Mouse (Mus musculus): ENCODE measurements around the gene Pbx2. TPM values are rescaled to one million over a fixed set of nuclear protein-coding genes. Genes with fewer than 3 reads are reported as not detected.
A peak's percentile ranks its signal among the peaks of the same experiment; 100 is the strongest.

Gene Pbx2
- polyA plus RNA-seq, 1 experiment from 2014 or later, result 6.5 TPM

DNA sequence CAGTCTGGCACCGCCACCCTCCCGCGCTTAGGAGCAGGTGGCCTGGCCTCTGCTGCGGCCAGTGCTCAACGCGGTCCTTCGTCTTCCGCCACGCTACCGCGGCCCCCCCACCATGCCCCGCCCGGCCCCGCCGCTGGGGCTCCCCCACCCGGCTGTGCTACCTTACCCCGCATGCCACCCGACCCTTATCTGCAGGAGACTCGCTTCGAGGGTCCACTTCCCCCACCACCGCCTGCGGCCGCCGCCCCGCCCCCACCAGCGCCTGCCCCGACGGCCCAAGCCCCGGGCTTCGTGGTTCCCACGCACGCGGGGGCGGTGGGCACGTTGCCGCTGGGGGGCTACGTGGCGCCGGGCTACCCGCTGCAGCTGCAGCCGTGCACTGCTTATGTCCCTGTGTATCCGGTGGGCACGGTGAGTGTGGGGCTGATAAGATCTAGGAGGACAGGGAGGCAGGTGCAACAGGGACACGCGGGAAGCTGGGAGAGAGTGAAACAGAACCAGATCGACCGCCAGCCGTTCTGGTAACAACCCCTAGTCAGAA, 39.8 kb downstream of the Pbx2 start:
- 5% methylated on average over 45 of the region's 48 CpGs for WGBS

DNA sequence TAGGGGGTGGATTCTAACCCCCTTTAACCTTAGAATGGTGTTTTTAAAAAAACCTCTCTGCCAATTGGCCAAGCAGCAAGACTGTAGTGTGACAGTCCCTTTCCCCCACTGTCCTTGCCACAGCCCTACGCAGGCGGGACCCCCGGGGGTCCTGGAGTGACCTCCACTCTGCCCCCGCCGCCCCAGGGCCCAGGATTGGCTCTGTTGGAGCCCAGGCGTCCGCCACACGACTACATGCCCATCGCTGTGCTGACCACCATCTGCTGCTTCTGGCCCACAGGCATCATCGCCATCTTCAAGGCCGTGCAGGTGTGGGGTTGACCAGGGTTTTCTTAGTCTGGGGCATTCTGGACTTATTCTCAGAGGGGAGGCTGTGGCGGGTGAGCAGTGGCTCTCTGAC, 40.6 kb downstream of the Pbx2 start:
- H3K9me3 ChIP-seq (ENCODE audit: control insufficient read depth), result no peaks in the 10 kb centered on the region
- no peak for TF ChIP-seq CTCF (IDR thresholded peaks at IDR 0.05; ENCODE audit: low read depth)
- H3K9ac ChIP-seq (ENCODE audit: low read depth, low read length), result 0 out of 2 replicates have a peak overlapping the region, but pooled peaks have one; percentile 8
- no peak overlapping the region for H3K27ac ChIP-seq (ENCODE audit: low read depth, low read length)
- H3K4me1 ChIP-seq (replicated peaks; ENCODE audit: control insufficient read depth, insufficient read depth, low read length), result peaks cover 9% of the 10 kb centered on the region; the same call in 1 of the 2 replicates
- 16% methylated on average over 12 of the region's 12 CpGs for WGBS
- H3K27me3 ChIP-seq (replicated peaks; ENCODE audit: control insufficient read depth, insufficient read depth, low read length), result peaks cover 16% of the 10 kb centered on the region
- peak overlapping the region; percentile 31 for H3K4me3 ChIP-seq (ENCODE audit: low read depth, low read length)
- ATAC-seq, result no peak
- no peaks in the 10 kb centered on the region for H3K36me3 ChIP-seq (ENCODE audit: control insufficient read depth, insufficient read depth)
- peak overlapping the region; percentile 61 for H3K4me2 ChIP-seq (replicated peaks; ENCODE audit: low read depth)

More for the DNA sequence above, 39.8 kb downstream of the Pbx2 start:
- Histone ChIP-seq H3K9me3 (ENCODE audit: control insufficient read depth) (no peaks in the 10 kb centered on the region), H3K36me3 (ENCODE audit: control insufficient read depth, insufficient read depth) (no peaks in the 10 kb centered on the region), H3K27me3 (replicated peaks; ENCODE audit: control insufficient read depth, insufficient read depth, low read length) (peaks cover 16% of the 10 kb centered on the region), H3K27ac (ENCODE audit: low read depth, low read length) (no peak overlapping the region), H3K4me1 (replicated peaks; ENCODE audit: control insufficient read depth, insufficient read depth, low read length) (peaks cover 9% of the 10 kb centered on the region), H3K9ac (ENCODE audit: low read depth, low read length) (peak overlapping the region; percentile 34; the same call in 1 of the 2 replicates), H3K4me3 (ENCODE audit: low read depth, low read length) (peak overlapping the region; percentile 29), H3K4me2 (replicated peaks; ENCODE audit: low read depth) (peak overlapping the region; percentile 61)
- no peak for TF ChIP-seq CTCF (IDR thresholded peaks at IDR 0.05; ENCODE audit: low read depth)
- ATAC-seq, result no peak

DNA sequence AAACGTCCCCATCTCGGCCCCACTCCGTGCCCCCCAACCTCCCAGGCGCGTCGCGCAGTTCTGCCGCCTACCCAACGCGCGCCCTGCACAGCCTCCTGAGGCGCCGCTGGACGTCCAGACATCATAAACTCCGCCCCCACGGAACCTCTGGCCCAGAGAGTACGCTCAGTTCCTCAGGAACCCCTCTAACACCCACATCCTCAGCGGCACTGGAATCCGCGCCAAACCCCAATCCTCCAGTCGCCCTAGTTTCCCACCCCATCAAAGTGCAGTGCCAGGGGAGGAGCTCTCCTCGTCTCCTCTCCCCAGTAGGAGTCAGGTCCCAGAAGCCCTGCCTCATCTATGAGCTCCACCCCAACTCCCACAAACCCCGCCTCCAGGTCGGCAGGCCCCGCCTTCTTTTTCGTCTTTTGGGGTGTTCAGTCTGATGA, 41.2 kb downstream of the Pbx2 start:
- no peaks in the 10 kb centered on the region for H3K36me3 ChIP-seq (ENCODE audit: control insufficient read depth, insufficient read depth)
- ATAC-seq, result peak; percentile 22; the same call in 1 of the 2 replicates
- peaks cover 9% of the 10 kb centered on the region; the same call in 1 of the 2 replicates for H3K4me1 ChIP-seq (replicated peaks; ENCODE audit: control insufficient read depth, insufficient read depth, low read length)
- 2% methylated on average over 26 of the region's 26 CpGs for WGBS
- H3K4me2 ChIP-seq (replicated peaks; ENCODE audit: low read depth), result peak overlapping the region; percentile 61
- no peak for TF ChIP-seq CTCF (IDR thresholded peaks at IDR 0.05; ENCODE audit: low read depth)
- H3K27me3 ChIP-seq (replicated peaks; ENCODE audit: control insufficient read depth, insufficient read depth, low read length), result peaks cover 16% of the 10 kb centered on the region
- 0 out of 2 replicates have a peak overlapping the region, but pooled peaks have one; percentile 8 for H3K9ac ChIP-seq (ENCODE audit: low read depth, low read length)
- no peaks in the 10 kb centered on the region for H3K9me3 ChIP-seq (ENCODE audit: control insufficient read depth)
- peak overlapping the region; percentile 31 for H3K4me3 ChIP-seq (ENCODE audit: low read depth, low read length)
- H3K27ac ChIP-seq (ENCODE audit: low read depth, low read length), result no peak overlapping the region

DNA sequence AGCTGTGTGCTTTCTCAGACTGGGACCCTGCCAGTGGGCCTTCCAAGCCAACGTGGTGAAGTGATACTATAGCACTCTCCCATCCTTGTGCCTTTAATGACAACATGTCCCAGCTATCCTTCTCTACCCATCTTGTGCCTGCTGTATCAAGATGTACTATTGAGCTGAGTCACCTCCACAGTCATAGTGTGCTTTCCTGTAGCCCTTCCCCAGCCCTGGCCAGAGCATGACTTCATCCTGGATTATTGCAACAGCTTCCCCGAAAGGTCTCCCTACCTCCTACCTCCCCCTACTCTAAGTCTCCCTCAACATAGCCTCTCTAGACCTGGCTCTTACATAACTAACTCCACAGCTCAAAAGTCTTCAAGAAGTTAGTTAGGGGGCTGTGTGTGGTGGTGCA, 44.6 kb downstream of the Pbx2 start:
- Histone ChIP-seq H3K9me3 (ENCODE audit: control insufficient read depth) (no peaks in the 10 kb centered on the region), H3K27me3 (replicated peaks; ENCODE audit: control insufficient read depth, insufficient read depth, low read length) (peaks cover 10% of the 10 kb centered on the region), H3K4me1 (replicated peaks; ENCODE audit: control insufficient read depth, insufficient read depth, low read length) (peaks cover 6% of the 10 kb centered on the region; the same call in 1 of the 2 replicates), H3K36me3 (ENCODE audit: control insufficient read depth, insufficient read depth) (no peaks in the 10 kb centered on the region), H3K9ac (ENCODE audit: low read depth, low read length) (no peak overlapping the region), H3K4me3 (ENCODE audit: low read depth, low read length) (no peak overlapping the region), H3K4me2 (replicated peaks; ENCODE audit: low read depth) (no peak overlapping the region), H3K27ac (ENCODE audit: low read depth, low read length) (no peak overlapping the region)
- no peak for TF ChIP-seq CTCF (IDR thresholded peaks at IDR 0.05; ENCODE audit: low read depth)
- ATAC-seq, result no peak
- WGBS, result 61% methylated on average over 2 of the region's 2 CpGs

DNA sequence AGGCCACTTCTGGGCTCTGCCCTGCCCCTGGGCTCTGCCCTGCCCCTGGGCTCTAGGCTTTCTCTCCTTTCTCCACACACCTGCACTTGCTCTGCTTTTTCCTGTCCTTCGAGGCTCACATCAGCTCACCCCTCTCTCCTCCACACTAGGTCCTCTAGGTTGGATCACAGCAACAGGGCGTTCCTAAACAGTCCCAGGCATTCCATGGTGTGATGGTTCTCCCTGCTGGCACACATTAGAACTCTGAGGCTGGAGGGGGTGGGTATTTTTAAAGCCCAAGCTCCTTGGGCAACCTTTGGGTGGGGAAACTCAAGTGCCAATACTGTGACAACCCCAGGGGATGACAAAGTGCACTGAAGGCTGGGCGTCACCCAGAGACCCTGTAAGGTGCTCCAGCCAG, 46.4 kb downstream of the Pbx2 start:
- H3K36me3 ChIP-seq (ENCODE audit: control insufficient read depth, insufficient read depth), result no peaks in the 10 kb centered on the region

DNA sequence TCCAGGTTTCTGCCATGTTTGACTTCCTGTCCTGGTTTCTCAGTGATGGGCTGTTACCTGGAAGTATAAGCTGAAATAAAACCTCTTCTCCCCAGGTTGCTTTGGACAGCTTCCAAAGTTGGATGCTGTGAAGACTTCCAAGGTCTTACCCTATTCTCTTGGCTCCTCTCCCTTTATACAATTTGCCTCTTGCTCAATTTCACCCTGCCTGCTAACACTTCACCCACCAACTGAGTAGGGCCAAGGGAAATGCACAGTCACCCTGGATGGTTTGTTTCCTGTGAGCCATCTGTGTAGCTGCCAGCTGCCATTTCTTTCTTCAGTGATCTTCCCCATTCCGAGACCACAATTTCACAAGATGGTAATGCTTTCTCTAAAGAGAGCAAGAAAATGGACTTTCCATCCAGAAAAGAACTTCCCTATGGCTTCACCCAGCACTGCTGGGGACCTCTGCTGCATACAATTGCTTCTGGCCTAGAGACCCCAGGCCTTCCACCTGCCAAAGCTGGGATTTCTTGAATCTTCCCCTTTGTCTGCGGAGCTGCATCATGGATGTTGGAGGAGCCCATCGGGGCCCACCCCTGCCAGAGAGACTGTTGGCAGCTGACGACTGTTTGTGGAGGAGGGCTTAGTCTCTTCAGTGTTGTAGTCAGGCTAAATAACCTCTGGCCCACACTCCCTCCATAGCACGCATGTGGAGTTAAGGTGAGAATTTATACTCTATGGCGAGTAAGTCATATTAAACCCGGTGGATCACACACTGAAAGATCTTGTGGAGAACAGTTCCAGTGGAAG, 48.6 kb downstream of the Pbx2 start:
- Histone ChIP-seq H3K4me2 (replicated peaks; ENCODE audit: low read depth) (no peak overlapping the region), H3K27me3 (replicated peaks; ENCODE audit: control insufficient read depth, insufficient read depth, low read length) (no peaks in the 10 kb centered on the region; the same call in 1 of the 2 replicates), H3K9me3 (ENCODE audit: control insufficient read depth) (no peaks in the 10 kb centered on the region), H3K36me3 (ENCODE audit: control insufficient read depth, insufficient read depth) (no peaks in the 10 kb centered on the region), H3K27ac (ENCODE audit: low read depth, low read length) (no peak overlapping the region), H3K4me1 (replicated peaks; ENCODE audit: control insufficient read depth, insufficient read depth, low read length) (0 out of 2 replicates have a peak, but pooled peaks cover 2% of the 10 kb centered on the region), H3K9ac (ENCODE audit: low read depth, low read length) (no peak overlapping the region), H3K4me3 (ENCODE audit: low read depth, low read length) (no peak overlapping the region)
- no peak for TF ChIP-seq CTCF (IDR thresholded peaks at IDR 0.05; ENCODE audit: low read depth)
- no peak for ATAC-seq
- 82% methylated on average over 7 of the region's 7 CpGs for WGBS

More for the DNA sequence above, 46.4 kb downstream of the Pbx2 start:
- no peak for ATAC-seq
- H3K27me3 ChIP-seq (replicated peaks; ENCODE audit: control insufficient read depth, insufficient read depth, low read length), result no peaks in the 10 kb centered on the region; the same call in 1 of the 2 replicates
- TF ChIP-seq CTCF (IDR thresholded peaks at IDR 0.05; ENCODE audit: low read depth), result no peak
- no peak overlapping the region for H3K4me2 ChIP-seq (replicated peaks; ENCODE audit: low read depth)
- no peaks in the 10 kb centered on the region for H3K9me3 ChIP-seq (ENCODE audit: control insufficient read depth)
- no peak overlapping the region for H3K9ac ChIP-seq (ENCODE audit: low read depth, low read length)
- WGBS, result 60% methylated on average over 3 of the region's 3 CpGs
- 0 out of 2 replicates have a peak, but pooled peaks cover 2% of the 10 kb centered on the region for H3K4me1 ChIP-seq (replicated peaks; ENCODE audit: control insufficient read depth, insufficient read depth, low read length)
- no peak overlapping the region for H3K4me3 ChIP-seq (ENCODE audit: low read depth, low read length)
- no peak overlapping the region for H3K27ac ChIP-seq (ENCODE audit: low read depth, low read length)
